Mouse (Mus musculus) cerebellum, adult 18-20 months (tissue): ENCODE results near the gene Erv3.
"Not testable (repeated sequence)": the region's sequence is repeated elsewhere in the genome, so short reads cannot be mapped to it uniquely, and the experiment has no call there.

Experiments
- DNase-seq, 2 experiments: peaks; one replicate each; pipeline ENCODE4 v3.0.0; 2021

Erv3 gene

DNA sequence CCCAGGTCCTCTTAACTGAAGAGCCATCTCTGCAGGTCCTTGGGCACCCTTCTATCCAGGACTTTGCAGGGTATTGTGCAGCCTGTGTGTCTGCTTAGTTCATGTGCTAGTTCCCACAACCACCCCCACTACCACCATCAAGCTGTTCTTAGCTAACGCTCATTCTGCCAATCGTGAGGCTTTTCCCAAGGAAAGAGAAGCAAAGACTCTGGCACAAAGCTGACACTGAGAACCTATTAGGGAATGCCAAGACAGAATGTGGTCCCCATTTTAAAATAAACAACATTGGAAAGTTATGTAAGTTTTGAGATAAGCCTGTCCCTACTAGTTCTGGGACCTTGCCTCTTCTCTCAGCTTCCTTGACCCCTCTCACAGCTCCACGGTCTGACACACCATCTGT, 3.9 kb upstream of the Erv3 start:
- DNase-seq, result no peak

DNA sequence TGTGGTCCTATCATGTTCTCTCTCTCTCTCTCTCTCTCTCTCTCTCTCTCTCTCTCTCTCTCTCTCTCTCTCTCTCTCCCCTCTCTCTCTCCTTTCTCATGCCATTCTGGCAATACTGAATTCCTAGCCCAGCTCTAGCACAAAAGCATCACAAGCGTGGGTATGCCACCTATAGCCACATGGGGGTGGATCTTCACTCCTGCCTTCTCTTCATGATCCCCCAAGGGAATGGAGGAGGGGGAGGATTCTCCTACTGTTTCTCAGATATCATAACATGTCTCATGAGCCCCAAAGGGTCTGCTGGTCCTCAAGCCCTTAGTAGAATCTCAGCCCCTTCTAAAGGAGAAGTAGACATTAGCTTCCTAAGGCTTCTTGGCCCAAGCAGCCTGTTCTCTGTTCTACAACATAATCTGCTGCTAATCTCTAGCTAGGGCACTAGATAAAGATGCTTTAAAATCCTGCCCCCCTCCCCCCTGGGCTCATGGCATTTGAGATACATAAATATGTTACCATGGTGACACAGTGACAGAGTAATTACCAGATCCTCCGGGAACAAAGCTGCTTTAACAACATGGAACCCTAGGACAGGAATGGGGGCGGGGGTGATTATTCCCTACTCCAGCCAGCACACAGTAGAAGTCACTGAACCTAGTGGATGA, 3.2 kb upstream of the Erv3 start:
- no peak for DNase-seq

DNA sequence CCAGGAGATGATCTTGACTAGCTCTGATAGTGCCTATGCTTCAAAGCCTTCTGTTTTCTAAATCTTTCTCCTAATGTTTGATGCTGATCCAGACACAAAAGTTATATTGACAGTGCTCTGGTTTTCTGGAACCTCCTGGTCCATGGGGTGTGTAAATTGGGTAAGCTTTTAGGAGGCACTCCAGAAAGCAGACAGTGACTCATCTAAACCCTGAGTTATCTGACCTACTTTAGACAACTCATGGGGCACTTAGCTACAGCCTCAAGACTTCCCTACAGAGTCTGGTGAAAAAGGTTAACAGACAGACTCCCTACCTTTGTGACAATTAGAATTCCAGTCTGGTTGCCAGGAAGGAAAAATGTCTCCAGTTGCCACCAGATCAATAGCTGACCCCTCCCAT, 1.7 kb downstream of the Erv3 start:
- DNase-seq, result no peak

DNA sequence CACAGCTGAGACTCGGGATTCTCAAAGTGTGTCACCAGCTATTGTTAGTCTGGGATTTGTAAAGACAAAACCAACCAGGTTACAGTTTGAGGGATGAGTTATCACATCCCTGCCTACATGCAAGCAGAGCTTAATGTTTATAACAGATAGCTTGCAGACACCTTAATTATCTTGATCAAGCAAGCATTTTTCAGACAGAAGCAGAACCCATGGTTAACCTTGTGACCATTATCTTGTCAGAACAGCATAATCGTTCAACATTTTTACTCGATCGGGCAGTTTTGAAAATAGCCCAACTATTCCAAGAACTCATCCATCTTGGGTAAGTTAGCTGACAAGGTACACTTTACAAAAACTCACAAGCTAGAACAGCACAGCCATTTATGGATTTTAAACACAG, 5.8 kb downstream of the Erv3 start:
- DNase-seq, result no peak

DNA sequence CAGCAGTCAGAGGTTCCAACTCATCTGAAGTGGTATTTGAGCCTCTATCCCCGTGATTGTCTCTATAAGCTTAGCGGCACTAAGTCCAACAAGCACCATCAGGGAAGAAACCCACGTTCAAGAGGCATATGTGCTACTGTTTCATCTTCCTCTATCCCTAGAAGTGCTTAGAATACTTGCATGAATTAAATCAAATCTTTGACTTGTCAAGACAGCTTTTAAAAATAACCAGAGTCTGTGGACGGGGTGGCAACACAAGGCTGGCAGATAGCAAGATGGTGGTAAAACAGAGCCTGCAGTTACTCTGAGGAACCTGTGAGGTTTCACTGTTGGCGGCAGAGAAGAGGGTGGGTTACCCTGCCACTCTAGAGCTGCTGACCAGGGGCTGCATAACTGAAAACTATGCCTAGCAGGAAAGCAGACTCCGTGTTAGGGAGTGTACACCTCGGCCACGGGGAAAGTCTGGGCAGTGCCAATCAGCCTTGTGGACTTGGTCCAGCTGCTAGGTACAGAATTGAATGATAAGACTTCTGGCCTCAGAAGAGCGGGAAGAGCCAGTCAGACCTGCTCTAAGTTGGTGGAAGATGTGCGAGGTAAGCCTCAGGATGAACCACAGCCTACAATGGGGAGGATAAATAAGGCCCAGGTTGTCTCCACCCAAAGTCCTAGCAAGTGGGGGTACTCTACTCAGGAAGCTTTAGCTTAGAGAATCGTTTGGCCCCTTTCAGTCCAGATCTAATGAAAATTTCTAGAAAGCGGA, 8.0 kb downstream of the Erv3 start:
- no peak for DNase-seq

DNA sequence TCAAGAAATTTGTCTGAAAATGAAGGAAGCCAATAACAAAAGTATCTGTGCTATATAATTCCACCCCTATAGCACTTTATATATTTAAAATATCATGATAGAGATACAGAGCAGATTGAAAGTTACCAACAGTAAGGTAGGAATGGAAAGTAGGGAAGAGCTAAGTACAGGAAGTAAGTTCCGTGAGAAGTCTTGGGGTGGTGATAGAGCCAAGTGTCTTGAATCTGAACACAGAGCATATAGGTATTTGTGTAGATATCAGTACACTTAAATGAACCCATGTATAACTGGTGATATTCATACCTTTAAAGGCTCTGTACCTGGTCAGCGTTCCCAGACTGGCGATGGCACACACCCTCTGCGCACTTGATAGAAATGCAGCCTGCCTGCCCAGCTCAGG, 9.5 kb downstream of the Erv3 start:
- DNase-seq, result no peak

DNA sequence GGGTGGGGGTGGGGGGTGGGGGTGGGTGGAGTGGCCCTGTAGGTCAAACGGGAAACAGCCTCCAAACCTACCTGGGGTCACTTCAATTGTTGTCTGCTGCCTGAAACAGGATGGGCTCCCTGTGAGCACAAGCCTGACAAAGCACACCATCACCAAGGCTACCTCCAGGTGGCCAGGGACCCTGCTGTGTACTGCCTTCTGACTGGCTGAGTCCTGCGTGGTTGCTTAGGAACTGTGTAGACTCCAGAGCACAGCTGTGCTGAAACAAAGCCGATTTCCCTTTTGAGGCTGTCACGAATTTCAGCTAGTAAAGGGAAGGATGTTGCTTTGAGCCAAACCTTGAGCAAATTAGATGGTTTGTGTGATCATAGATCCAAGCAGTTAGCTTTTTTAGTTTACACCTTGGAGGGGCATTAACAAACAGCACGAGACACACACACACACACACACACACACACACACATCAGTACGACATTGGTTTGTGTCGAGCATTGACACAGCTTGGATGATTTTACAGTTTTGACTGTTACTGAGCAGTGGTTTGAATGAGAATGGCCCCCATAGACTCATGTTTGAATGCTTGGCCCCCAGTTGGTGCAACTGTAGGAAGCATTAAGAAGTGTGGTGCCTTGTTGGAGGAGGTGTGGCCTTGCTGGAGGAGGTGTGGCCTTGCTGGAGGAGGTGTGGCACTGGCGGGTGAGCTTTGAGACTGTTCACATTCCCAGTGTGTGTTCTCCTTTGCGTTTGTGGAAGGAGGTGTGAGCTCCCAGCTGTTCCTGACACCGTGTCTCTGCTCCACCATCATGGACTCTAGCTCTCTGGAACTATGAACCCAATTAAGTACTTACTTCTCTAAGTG, 11.8 kb downstream of the Erv3 start:
- no peak for DNase-seq

DNA sequence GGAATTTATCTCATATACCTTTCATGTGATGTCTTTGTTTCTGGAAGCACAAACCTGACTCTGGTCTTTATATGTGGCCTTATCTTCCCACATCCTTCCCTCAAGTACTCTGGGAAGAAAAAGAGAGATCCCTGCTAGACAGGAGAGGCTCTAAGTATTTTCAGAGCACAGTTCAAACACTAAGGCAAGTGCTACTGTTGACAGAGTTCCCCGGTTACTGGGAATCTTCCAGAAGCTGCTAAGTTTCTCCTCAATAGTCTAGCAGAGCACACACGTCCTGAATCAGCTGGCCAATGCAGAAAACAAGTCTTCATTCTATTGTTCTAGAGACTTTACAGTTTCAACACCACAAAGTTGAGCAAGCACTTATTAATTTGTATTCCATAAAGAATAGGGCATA, 12.7 kb downstream of the Erv3 start:
- DNase-seq, result no peak

DNA sequence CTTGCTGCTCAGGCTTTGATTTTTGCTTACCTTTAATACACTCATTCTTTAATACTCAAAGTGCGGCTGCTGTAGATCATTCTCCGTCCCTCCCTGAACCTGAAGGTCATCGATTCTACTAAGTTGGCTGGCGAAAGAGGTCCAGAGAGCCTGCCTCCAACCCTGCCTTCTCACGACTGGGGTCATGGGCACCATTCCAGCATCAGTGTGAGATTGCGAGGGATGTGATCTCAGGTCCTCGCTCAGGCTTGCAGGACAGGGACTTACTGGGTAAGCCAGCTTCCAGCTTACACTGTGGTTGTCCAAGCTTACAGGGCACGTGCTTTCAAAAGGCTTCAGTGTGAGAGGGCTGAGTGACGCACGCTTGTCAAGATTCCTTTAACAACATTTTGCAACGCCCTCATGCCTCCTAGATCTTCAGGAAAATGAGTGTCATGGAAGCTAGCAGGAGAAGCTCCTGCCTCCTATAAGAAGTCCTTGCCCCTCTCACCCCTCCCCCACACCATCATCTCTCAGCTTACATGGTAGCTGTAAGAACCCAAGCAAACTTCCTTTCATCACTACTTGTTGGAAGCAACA, 13.3 kb downstream of the Erv3 start:
- DNase-seq, result no peak

DNA sequence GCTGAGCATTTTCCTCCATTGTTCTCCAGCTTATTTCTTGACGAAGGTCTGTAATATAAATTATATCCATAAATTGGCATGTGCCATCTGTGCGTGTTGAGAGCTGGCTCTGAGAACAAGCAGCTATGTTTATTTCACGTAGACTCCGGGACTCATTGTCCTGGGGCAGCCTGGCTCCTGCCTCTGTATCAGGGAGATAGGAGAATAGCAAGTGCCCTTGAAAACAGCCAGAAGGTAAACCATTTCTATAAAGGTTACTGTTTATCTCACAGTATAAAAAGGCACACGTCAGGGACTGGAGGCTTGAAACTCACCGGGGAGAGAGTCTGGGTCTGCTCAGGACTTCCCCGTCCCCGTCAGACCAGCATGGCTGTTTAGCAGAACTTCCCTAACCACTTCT, 13.9 kb downstream of the Erv3 start:
- no peak for DNase-seq

DNA sequence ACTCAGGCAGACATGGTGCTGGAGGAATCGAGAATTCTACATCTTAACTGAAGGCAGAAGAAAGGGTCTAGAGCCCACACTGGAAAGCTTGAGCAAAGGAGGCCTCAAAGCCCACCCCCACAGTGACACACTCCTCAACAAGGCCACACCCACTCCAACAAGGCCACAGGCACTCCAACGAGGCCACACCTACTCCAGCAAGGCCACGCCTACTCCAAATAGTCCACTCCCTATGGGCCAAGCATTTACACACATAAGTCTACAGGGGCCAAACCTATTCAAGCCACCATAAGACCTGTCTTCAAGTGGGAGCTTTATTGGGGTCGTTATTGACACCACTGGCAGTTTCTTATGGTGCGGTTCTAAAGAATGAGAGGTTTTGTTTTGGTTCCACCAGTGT, 17.0 kb downstream of the Erv3 start:
- no peak for DNase-seq

DNA sequence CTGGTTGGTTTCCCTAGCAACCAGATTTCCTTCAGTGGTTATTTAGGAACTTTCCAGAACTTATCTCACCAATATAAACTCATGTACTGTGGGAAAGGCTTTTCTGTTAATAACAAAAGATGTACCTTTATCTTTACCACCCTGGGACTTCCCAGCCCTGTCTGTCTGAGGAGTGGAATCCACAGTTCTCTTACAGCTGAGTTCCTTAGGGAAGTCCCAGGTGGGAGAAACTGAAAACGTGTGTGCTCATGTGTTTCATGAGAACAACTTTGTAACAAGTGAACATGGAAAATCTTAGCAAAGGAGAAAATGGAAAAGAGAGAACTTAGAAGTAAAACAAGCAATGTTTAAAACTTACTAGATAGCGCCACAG, 18.2 kb downstream of the Erv3 start:
- DNase-seq, result no peak

DNA sequence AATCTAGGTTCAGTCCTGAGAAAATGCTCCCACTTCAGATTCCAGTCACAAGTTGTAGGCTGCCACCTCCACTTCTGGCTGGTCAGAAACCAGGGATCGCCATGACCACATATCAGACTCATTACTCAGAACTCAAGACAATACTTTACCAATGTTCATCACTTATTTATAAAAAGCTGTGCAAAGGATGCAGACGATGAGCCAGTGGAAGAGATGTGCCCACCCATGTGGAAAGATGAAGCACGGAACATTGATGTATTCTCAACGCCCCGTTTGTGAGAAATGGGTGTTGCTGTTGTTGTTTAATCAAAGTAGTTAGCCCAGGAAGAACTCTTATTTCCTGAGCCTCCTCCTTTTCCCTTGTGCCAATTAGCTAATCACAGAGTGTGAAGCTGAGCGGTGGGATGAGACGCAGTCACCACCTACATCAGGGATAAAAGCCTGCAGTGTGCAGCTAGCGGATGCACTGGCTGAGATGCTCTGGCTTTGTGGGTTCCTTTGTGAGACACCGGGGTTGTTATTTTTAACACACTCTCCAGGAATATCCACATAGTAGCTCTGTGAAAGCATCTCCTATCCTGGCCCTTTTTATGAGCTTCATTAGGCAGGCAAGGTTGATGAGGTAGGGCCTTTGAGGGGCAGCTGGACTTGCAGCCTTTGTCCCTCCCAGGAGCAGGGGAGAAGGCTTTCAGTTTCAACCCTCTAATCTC, 18.8 kb downstream of the Erv3 start:
- DNase-seq, result no peak

DNA sequence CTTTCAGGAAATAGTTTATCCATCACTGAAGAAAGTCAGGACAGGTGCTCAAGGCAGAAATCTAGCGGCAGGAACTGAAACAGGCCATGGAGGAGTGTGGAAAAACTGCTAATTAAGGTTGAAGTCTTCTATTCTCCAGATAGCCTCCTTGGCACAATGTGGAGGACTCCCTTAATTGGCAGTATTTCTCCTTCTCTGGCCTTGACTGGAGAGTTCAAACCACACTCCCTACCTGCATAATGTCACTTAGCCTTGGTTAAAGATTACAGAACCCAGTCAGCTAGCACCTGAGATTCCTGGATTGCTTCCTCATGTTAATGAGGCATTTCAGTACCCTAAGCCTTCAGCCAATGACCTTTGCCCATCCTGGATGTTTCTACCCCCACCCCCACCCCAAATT, 25.3 kb downstream of the Erv3 start:
- no peak for DNase-seq

DNA sequence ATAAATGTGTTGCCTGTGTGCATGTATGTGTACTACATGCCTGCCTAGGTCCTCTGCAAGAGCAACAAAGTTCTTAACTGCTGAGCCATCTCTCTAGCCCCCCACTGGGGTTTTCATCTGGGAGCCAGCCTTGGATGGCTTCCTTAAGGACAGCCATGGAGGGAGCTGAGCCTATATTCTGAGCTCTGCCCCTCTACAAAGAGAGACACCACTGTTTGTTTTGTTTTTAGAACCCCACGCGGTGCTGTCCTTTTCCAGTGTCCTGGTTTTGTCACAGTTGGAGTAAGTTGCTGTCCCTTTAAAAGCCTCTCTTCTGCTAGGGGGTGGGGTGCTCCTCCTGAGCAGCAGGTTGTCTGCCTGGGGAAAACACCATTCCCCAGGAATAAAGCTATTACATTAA, 27.7 kb downstream of the Erv3 start:
- no peak for DNase-seq

DNA sequence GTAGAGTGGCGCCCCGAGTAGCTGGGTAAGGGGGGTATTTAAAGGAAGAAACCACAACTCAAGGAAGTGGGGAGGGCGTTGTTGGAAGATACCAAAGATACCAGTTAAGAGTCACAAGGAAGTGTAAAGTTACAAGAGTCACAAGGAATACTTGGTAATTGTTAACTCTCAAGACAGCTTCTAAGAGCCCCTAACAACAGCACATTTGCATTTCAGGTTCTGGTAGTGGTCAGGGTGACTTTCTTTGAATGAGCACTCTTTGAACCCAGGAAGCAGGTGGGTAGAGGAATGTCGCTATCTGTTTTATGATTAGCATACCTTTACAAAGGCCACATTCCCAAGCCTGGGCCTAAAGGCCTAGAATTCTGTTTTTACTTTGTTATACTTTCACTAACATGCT, 28.6 kb downstream of the Erv3 start:
- DNase-seq, result not testable (repeated sequence)

DNA sequence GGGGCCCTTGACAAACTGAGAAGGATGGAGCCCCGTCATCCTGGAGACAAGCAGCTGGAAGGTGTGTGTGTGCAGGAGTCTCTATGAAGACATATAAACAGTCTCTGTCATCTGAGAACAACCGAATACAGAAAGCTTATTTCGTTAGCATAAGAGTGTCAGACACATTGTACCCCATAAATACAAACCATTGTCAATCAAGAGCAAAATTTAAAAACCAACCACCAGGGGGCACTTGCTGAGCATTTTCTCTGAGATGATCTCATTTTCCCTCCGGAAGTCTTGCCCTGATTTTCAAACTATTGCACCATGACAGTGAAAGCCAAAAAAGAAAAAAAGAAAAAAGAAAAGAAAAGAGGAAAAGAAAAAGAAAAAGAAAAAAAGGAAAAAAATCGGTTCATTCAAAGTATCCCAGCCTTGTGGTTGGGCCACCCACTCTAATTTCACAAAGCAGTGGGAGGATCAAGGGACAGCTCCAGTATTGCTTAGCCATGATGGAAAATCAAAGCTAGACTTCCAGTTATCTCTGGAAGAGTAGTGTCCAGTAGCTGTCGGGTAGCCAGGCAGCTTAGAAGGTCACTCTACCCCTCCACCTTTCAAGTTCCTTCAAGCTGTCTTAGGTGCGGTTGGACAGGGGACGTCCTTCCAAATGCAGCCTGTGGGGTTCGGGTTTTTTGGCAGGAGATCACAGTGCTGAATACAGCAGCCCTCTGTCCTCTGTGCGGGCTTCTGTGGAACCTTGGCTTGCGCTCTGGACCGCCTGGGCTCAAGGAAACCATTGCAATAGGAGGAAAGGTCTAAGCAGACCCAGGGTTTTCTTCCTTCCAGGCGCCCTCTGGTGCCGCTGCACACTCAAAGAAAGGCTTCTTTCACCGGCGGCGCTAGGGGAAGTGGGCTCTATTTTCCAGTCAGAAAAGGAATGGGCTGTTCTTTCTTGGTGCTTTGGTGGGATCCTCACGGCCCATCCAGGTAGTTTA, 31.3 kb downstream of the Erv3 start:
- DNase-seq, result peak; percentile 59 to 72

DNA sequence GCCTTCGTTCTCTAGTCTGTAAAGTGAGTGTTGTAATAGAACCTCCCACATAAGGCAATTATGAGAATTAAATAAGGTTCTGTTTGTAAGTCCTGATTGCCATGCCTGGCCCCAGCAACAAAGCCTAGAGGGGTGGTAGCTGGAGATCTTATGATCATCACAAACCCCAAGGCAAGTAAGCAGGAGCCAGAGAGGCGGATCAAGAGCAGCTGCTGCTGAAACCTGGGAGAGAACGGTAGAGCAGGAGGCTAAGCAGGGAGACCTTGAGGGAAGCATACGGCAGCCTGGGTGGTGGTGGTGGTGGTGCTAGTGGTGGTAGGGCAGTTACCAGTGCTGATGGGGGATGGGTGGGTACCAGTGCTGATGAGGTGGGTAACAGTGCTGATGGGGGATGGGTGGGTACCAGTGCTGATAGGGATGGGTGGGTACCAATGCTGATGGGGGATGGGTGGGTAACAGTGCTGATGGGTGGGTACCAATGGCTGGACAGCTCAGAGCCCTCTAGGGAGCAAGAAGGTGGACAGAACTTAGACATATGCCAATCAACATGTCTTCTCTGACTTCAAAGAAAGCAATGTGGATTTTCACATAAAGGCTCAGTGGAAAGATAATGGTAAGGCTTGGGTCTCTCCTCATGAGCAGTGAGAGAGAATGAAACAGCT, 32.4 kb downstream of the Erv3 start:
- no peak for DNase-seq

DNA sequence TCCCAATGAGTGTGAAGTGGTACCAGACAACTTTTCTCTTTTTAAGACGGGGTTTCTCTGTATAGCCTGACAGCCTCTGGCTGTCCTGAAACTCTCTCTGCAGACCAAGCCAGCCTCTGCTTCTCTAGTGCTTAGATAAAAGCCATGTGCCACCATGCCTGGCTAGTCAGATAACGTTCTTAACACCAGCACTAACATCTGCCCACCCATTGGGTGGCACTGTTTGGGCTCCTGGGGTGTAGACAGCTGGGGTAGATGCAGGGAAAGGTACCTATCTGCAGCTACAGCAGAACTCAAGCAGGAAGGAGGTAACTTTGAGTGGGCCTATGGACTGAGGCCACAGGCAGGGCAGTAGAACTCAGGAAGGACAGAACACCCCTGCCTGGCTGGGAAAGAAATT, 34.0 kb downstream of the Erv3 start:
- no peak for DNase-seq

DNA sequence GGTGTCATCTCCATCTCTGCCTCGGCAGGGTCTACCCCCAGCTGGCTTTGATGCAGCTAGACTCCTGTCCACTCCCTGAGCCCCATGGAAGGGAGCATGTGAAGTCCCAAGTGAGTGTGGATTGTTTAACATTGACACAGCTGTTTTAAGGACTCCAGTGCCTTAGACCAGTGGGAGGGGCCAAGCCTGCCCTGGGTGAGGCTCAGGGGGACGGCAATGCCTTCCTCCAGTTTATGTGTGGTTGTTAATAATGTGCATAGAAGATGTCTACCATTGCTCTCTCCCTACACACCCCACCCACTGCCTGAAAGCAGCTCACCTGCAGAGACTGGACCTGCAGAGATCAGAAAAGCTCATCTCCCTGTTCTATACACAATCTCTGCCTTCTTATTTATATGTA, 35.6 kb downstream of the Erv3 start:
- DNase-seq, result no peak

DNA sequence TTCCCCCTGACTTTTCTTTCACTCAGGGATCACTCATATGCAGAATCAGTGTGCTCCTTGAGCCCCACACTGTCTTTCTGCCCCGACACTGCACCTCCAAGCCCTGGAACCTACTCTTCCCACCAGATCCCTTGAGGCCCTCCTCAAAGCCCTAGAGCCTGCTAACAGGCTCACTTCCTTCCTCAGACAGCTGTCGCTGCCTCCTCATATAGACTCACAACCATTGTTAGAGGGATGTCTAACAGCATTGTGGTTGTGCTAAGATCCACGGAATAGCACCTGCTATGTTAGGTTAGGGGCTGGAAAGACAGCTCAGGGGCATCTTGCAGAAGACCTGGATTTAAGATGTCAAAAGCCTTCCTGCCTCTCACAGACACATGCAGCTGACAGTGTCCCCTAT, 37.1 kb downstream of the Erv3 start:
- no peak for DNase-seq
